Mouse (Mus musculus) midbrain, embryonic 10.5 days (tissue): ENCODE results near the gene Ranbp3. TPM values are rescaled to one million over a fixed set of nuclear protein-coding genes. Genes with fewer than 3 reads are reported as not detected.

Source experiments
- DNase-seq: peaks from one replicate; pipeline ENCODE4 v3.0.0-alpha.2; 2017; ENCODE audit warnings: low spot score
- H3K27ac ChIP-seq: fragments of 300-500 bp; sonication (generic); replicated peaks from 2 replicates; pipeline ENCODE4 v1.5.1; 2016; ENCODE audit warnings: mild to moderate bottlenecking
- H3K27me3 ChIP-seq: fragments of 300-500 bp; sonication (generic); 2 replicates; pipeline ENCODE4 v1.6.1; 2016; ENCODE audit warnings: low read depth, mild to moderate bottlenecking; ENCODE audit not compliant: poor library complexity, severe bottlenecking
- H3K36me3 ChIP-seq: fragments of 300-500 bp; sonication (generic); 2 replicates; pipeline ENCODE4 v1.6.1; 2016; ENCODE audit warnings: mild to moderate bottlenecking, moderate library complexity
- H3K4me1 ChIP-seq: fragments of 300-500 bp; sonication (generic); 2 replicates; pipeline ENCODE4 v1.6.1; 2016
- H3K4me3 ChIP-seq: fragments of 300-500 bp; sonication (generic); 2 replicates; pipeline ENCODE4 v1.5.1; 2016; ENCODE audit warnings: mild to moderate bottlenecking, moderate library complexity
- H3K9me3 ChIP-seq: fragments of 300-500 bp; sonication (generic); replicated peaks from 2 replicates; pipeline ENCODE4 v1.6.1; 2016; ENCODE audit warnings: mild to moderate bottlenecking
- WGBS: fragments of 180-500 bp; shearing (Covaris S2); methylation state at CpG from one replicate; pipeline ENCODE4 v1.1.7; 2016; 5-methylcytosine and 5-hydroxymethylcytosine counted together
- polyA plus RNA-seq: library from polyadenylated mRNA; unstranded; fragments of >200 nt; fragmentation: Nextera tagmentation; extraction: Ambion mirVana; gene quantifications from 2 replicates; pipeline ENCODE4 v1.2.1, GENCODE M21; 2016

The Ranbp3 gene
- polyA plus RNA-seq, 1 experiment from 2014 or later = 145 TPM

DNA sequence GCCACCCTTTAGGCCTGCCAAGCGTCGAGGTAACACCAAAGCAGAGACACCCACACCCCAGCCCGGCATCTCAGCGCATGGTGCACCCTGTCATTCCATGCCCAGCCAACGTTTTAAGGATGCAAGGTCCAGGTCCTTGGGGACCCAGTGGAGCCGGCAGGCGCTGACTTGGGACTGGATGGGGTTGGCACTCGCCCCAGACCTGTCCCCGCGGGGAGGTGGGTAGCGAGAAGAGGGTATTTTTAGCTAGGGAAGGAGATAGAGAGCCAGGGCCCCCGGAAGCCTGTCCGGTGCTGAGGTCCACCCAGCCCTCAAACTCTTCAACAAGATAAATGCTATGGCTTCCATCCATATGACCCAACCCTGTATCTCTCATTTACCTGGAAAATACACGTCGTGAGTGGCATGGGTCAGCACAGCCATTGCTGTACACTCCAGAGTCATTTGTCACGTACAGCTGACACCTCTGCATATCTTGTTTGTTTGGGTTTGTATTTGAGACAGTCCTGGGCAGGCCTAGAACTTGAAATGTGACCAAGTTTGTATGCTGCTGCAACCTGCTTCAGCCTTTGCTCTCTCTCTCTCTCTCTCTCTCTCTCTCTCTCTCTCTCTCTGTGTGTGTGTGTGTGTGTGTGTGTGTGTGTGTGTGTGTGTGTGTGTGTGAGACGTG lies 67.2 kb downstream of the Ranbp3 start:
- Histone ChIP-seq H3K27me3 (no peaks in the 10 kb centered on the region; the same call in 1 of the 2 replicates), H3K9me3 (no peaks in the 10 kb centered on the region), H3K36me3 (no peaks in the 10 kb centered on the region), H3K4me1 (no peaks in the 10 kb centered on the region), H3K27ac (no peak overlapping the region), H3K4me3 (no peak overlapping the region)
- WGBS = 86% methylated on average over 17 of the region's 17 CpGs
- DNase-seq = no peak

DNA sequence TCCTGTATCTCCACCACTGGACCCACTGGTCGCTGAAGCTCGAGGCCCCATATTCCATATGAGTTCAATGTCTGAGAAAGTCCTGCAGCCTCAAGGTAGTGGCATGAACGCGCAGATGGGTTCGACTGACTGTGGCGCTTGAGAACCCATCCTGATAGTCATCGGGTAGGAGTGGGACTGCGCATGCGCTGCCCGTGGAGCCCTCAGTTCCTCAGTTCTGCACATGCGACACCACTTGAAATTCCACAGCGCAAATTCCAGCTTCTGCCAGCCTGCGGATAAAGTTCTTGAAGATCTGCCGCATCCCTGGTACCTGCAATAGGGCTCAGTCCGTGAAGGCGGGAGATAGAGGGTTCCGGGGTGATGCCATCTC lies 67.7 kb downstream of the Ranbp3 start:
- WGBS = 83% methylated on average over 17 of the region's 17 CpGs
- Histone ChIP-seq H3K27ac (no peak overlapping the region), H3K9me3 (no peaks in the 10 kb centered on the region), H3K4me1 (no peaks in the 10 kb centered on the region), H3K27me3 (no peaks in the 10 kb centered on the region; the same call in 1 of the 2 replicates), H3K4me3 (no peak overlapping the region), H3K36me3 (no peaks in the 10 kb centered on the region)
- DNase-seq = no peak

DNA sequence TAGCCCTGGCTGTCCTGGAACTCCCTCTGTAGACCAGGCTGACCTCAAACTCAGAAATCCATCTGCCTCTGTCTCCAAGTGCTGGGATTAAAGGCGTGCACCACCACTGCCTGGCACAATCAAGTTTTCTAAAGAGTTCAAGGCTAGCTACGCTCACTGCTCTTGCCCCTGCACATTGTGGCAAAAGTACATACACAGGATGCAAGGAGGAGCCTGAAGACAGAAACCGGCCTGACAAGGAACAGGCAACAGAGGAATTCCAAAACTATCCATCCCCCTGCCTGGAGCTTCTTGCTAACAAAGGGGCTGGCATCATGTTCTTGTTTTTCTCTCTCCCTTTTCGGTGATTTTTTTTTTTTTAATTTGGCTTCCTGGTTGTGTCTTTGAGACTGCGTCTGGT lies 71.1 kb downstream of the Ranbp3 start:
- no peaks in the 10 kb centered on the region for H3K36me3 ChIP-seq
- no peak overlapping the region for H3K4me3 ChIP-seq
- no peak overlapping the region for H3K27ac ChIP-seq
- no peak for DNase-seq
- H3K4me1 ChIP-seq = no peaks in the 10 kb centered on the region
- H3K27me3 ChIP-seq = no peaks in the 10 kb centered on the region; the same call in 1 of the 2 replicates
- 70% methylated on average over 5 of the region's 5 CpGs for WGBS
- no peaks in the 10 kb centered on the region for H3K9me3 ChIP-seq

DNA sequence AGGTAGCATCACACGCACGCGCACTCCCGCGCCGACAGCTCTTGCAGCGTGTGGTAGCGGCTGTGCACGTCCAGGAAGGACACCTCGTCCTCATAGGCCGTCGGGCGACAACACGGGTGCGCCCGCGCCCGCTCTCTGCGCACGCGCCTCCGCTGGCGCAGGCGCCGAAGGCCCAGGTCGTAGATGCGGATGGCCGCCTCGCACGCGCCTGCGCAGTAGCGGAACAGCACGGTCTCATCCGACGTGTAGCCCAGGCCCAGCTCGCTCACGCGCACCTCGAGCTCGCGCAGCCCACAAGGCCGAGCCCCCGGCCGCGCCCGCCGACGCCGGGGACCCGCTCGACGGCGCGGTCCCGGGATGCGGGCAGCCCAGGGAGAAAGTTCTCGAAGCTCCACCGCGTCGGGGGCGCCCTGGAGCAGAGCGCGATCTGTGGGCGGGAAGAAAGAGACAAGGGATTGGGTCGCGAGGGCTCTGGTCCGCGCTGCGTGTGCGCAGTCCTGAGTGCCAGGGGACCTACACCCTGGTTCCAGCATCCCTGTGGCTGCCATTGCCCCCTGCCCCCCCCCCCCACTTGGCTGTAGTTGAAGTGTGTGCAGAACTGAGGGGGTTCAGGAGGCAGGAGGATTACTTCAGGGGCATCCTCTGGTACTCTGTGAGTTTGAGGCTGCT lies 78.4 kb downstream of the Ranbp3 start:
- H3K36me3 ChIP-seq = no peaks in the 10 kb centered on the region
- peak overlapping the region; percentile 69; the same call in 1 of the 2 replicates for H3K27ac ChIP-seq
- H3K9me3 ChIP-seq = no peaks in the 10 kb centered on the region
- peak; percentile 66 for DNase-seq
- peaks cover 20% of the 10 kb centered on the region for H3K4me1 ChIP-seq
- WGBS = 25% methylated on average over 71 of the region's 71 CpGs
- H3K4me3 ChIP-seq = peak overlapping the region; percentile 43
- peaks cover 70% of the 10 kb centered on the region for H3K27me3 ChIP-seq

DNA sequence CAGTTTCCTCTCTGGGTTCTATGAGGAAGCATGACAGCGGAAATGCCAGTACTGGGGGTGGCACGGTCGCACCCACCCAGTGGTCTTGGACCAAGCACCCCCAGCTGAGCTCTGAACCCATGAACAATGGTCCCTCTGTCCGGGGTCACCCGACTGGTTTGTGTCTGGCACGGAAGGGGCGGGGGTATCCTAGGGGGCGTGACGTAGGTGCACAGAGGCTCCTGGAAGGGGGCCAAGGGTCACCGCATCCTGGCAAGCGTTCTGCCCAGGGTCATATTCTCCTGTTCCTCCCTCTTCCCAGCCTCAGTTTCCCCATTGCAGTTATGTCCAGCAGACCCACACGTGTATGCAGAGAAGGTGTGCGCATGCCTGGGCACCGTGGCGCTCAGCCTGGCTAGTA lies 80.4 kb downstream of the Ranbp3 start:
- H3K4me1 ChIP-seq = peaks cover 37% of the 10 kb centered on the region
- H3K9me3 ChIP-seq = no peaks in the 10 kb centered on the region
- H3K36me3 ChIP-seq = no peaks in the 10 kb centered on the region
- H3K27ac ChIP-seq = no peak overlapping the region
- no peak for DNase-seq
- WGBS = 22% methylated on average over 15 of the region's 15 CpGs
- no peak overlapping the region for H3K4me3 ChIP-seq
- H3K27me3 ChIP-seq = peaks cover 90% of the 10 kb centered on the region

DNA sequence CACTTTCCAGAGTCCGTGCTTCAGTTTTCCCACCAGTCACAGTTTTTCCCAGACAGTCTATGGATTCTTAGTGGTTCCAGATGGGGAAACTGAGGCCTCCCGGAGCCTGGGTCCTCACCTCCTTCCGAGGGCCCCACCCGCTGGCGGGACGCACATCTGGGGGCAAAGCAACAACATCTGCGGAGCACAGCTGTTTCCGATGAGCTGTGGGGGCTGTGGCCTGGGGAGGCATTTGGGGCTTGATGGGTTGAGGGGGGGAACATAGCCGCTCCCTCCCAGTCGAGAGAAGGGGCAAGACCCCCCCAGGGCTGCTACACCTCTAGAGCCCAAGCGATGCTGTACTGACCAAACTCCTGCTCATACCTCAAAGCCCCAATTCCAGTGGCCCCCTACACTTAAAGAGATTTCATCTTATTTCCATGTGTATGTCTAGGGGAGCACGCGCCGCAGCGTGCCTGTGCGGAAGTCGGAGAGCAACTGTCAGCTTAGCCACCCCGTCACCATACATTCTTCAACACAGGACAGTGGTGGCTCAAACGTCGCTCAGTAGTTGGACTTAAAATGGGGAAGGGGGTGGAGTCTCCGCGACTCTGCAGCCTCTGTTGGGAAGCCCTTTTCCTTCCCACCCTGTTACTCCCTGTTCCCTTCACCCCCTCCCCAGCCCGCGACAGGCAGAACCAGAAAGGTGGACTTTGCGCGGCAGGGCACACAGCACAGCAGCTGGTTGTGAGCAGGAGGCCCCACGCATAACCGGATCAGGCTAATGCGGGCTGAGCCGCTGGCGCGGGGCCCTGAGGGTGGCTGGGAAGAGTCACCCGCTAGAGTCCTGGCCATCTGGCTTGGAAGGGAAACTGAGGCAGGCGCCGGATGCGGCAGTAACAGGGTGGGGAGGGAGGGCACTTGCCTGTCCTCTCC lies 81.4 kb downstream of the Ranbp3 start:
- Histone ChIP-seq H3K4me3 (0 out of 2 replicates have a peak overlapping the region, but pooled peaks have one; percentile 3), H3K4me1 (peaks cover 43% of the 10 kb centered on the region), H3K9me3 (no peaks in the 10 kb centered on the region), H3K27ac (no peak overlapping the region), H3K27me3 (peaks cover 100% of the 10 kb centered on the region), H3K36me3 (no peaks in the 10 kb centered on the region)
- no peak for DNase-seq
- 14% methylated on average over 36 of the region's 36 CpGs for WGBS

DNA sequence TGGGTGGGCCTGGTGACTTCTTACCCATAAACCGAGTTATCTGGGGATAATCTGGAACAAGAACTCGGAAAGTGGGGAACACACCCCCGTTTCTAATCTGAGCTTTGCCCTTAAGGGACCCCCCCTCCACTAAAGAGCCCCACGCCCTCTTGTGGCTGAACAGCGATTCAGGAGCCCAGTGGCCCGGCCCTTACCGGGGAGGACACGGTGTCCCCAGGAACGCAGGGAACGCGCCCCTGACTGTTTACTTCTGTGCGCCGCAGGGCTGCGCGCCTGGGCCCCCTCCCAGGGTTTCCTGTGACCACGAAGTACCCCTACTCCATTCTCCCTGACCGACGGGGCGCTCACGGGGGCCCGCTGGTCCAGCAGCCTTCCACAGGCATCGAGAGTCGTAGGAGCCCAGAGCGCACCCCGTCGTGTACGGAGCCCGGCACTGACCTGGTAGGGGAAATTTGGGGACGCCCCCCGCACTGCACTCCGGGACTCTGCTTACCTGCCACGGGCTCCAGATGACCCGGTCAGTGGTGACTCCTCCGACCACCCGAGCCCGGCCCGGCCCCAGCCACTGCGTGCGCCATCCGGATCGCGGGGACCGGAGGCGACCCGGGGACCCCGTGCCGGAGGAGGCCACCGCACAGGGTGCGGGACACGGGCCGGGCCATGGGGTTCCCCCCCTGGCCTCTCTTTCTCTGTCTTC lies 83.8 kb downstream of the Ranbp3 start:
- peaks cover 47% of the 10 kb centered on the region for H3K4me1 ChIP-seq
- WGBS = 1% methylated on average over 51 of the region's 51 CpGs
- peaks cover 97% of the 10 kb centered on the region for H3K27me3 ChIP-seq
- DNase-seq = no peak
- no peaks in the 10 kb centered on the region for H3K9me3 ChIP-seq
- H3K4me3 ChIP-seq = peak overlapping the region; percentile 61
- no peaks in the 10 kb centered on the region for H3K36me3 ChIP-seq
- peak overlapping the region; percentile 69 for H3K27ac ChIP-seq

DNA sequence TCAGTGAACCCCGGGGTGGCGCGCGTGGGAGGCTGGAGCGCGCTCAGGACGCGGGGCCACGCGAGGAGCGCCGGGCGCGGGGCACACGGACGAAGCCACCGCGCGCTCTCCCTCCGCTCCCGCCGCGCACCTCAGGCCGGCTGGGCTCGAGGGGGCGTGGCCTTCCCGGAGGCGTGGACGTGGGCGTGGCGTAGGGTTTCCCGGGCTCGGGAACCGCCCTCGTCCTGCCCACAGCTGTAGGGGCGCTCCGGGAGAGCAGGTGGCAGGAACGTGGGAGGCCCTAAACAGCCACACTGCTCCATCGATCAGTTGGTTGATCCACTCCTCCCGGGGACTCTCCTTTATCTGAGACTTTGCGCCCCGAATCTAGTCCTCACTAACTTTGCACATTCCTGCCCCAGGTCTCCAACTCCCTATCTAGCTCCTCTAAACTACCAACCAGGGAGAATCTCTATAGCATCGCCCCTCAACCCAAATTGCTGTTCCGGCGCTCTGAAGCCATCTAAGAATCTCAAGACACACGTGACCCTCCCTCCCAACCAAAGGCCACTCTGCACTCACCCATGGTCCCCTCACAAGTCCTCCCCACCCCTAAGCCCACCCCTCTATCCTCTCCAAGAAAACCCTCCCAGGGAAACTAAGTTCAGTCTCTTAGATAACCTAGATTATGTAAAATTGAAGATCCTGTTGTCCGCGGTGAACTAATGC lies 84.5 kb downstream of the Ranbp3 start, which contains the start of gene Nrtn:
Nrtn (minus strand) TSS at position 115 of the 708 bp plus-strand sequence.
- peak within 1 kb of the TSS; percentile 61 for H3K4me3 ChIP-seq
- peaks cover 90% of the 10 kb centered on the region for H3K27me3 ChIP-seq
- peak within 1 kb of the TSS; percentile 69 for H3K27ac ChIP-seq
- H3K4me1 ChIP-seq = peaks cover 54% of the 10 kb centered on the region
- H3K9me3 ChIP-seq = no peaks in the 10 kb centered on the region
- no peaks in the 10 kb centered on the region for H3K36me3 ChIP-seq
- DNase-seq = peak; percentile 80
- WGBS = under 1% methylated on average over 48 of the region's 48 CpGs

DNA sequence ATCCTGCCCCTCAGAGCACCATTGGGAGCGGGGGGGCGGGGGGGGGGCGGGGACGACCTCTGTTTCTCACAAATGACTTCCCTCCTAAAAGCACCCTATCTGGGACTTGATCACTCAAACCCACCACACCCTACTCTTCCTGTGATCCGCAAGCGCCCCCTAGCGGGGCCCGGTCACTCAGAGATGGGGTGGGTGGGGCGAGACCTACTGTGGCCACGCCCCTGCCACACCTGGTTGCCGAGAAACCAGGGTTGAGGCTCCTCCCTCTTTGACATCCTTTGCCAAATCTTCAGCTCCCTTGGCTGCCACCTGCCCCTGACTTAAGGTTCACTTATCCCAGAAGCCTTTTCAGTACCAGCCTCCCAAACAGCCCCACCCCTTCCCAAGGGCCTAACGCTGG lies 85.0 kb downstream of the Ranbp3 start:
- peaks cover 59% of the 10 kb centered on the region for H3K4me1 ChIP-seq
- H3K36me3 ChIP-seq = no peaks in the 10 kb centered on the region
- DNase-seq = peak; percentile 61
- 0 out of 2 replicates have a peak overlapping the region, but pooled peaks have one; percentile 69 for H3K27ac ChIP-seq
- H3K9me3 ChIP-seq = no peaks in the 10 kb centered on the region
- 3% methylated on average over 12 of the region's 12 CpGs for WGBS
- peak overlapping the region; percentile 61; the same call in 1 of the 2 replicates for H3K4me3 ChIP-seq
- H3K27me3 ChIP-seq = peaks cover 84% of the 10 kb centered on the region

DNA sequence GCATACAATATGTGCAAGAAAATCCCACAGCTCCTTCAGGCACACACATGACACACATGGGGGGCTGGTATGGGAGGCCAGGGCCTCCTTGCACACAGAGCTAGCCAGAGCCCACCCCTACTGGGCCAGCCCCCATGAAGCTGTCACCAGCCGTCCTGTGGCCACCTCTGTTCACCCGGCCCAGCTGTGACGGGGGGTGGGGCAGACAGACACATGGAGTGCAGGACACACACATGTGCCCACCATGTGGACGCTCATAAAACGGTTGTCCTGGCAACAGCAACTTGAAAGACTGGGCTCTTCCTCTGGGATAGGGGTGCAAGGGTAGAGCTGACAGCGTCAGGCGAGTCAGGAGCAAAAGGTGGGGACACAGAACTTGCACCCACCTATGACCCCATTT lies 86.2 kb downstream of the Ranbp3 start:
- peaks cover 73% of the 10 kb centered on the region for H3K27me3 ChIP-seq
- no peak for DNase-seq
- 0 out of 2 replicates have a peak overlapping the region, but pooled peaks have one; percentile 7 for H3K4me3 ChIP-seq
- no peak overlapping the region for H3K27ac ChIP-seq
- H3K36me3 ChIP-seq = no peaks in the 10 kb centered on the region
- peaks cover 52% of the 10 kb centered on the region for H3K4me1 ChIP-seq
- no peaks in the 10 kb centered on the region for H3K9me3 ChIP-seq
- 66% methylated on average over 7 of the region's 7 CpGs for WGBS

DNA sequence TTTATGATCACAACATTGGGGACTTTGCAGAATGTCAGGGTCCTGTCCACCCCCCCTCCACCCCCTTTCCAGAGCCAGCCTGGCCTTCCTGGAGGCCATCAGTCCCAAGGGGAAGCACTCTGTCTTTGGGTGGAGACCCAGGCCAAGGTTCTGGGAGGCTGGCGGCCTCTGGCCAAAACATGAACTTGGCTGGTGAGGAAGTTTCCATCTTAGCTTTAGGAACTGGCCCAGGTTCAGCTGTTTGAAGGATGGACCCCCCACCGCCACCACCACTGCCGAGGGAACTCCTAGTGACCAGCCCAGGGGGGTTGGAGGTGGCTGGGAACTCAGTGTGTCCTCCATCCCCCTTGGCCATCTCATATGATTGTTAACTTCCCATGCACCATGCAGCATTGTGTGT lies 88.0 kb downstream of the Ranbp3 start:
- no peak for DNase-seq
- Histone ChIP-seq H3K36me3 (no peaks in the 10 kb centered on the region), H3K4me3 (no peak overlapping the region), H3K27me3 (peaks cover 55% of the 10 kb centered on the region), H3K9me3 (no peaks in the 10 kb centered on the region), H3K27ac (peak overlapping the region; percentile 90; the same call in 1 of the 2 replicates), H3K4me1 (peaks cover 61% of the 10 kb centered on the region)
- WGBS = 77% methylated on average over 3 of the region's 3 CpGs
